Mouse (Mus musculus) spleen, postnatal 4 days (tissue): ENCODE data around the gene Olfr381.
"Not testable (repeated sequence)": the region's sequence is repeated elsewhere in the genome, so short reads cannot be mapped to it uniquely, and the experiment has no call there.

Experiments
- DNase-seq, 2 experiments: peaks; one replicate each; pipeline ENCODE4 v3.0.0; 2022; ENCODE audit warnings: low spot score in 2 of 2

The Olfr381 gene

GRCm38 (mm10) chr11:73491503-73491902 is at the start of gene Olfr381:
Olfr381 (minus strand) TSS chr11:73491603.
- no peak for DNase-seq

DNA sequence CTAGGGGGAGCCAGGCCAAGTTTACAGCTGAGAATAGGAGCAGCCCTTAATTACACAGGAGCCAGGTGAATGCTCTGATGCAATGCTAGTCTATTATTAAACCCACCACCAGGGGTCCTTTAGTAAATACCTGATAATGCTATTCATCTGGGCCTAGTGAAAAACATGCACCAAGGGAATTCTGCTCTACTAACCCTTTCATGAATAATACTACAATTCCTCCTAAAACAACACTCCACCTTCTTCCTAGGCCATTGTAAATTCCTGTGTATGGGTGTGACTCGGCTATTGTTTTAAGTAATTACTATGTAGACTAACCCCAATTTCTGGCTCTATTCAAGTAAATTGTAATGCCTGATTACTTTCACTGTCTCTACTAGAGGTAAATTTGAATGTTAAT is 37.6 kb upstream of the Olfr381 start:
- DNase-seq, result not testable (repeated sequence)

GRCm38 (mm10) chr11:73517097-73517496 is 25.7 kb upstream of the Olfr381 start, which contains the start of gene Olfr382:
Olfr382 (minus strand) TSS chr11:73517197.
- DNase-seq, result no peak

DNA sequence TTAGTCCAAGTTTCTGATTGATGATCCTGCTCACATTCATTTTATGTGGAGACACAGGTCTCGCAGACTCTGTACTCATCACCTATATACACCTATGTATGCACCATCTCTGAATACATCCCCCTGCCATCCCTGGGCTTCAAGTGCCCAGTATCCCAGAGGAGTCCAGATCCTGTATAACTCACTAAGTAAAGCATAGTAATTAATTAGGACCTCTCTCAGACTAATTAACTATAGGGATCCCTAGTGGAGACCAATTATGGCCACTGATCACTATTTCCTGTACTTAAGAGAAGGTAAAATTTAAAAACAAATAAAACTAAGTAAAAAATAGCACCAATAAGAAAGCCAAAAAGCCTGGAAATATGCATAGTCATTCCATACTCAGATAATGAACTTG is 34.0 kb downstream of the Olfr381 start, which contains the start of gene Olfr380:
Olfr380 (minus strand) TSS at position 101 of the 400 bp plus-strand sequence.
- DNase-seq, result no peak
